Mouse (Mus musculus) forebrain, embryonic 13.5 days (tissue): ENCODE results near the gene Slc22a12. TPM values are rescaled to one million over a fixed set of nuclear protein-coding genes. Genes with fewer than 3 reads are reported as not detected.
A peak's percentile ranks its signal among the peaks of the same experiment; 100 is the strongest.

Experiments used
- ATAC-seq: fragments of 200-750 bp; cut with Nextera tagmentation; 2 replicates; pipeline ENCODE4 v1.8.0; 2017
- H3K27ac ChIP-seq: fragments of 300-500 bp; sonication (generic); 2 replicates; pipeline ENCODE4 v1.5.1; 2015; ENCODE audit warnings: inconsistent platforms, mild to moderate bottlenecking, moderate library complexity
- H3K27me3 ChIP-seq: fragments of 300-500 bp; sonication (generic); 2 replicates; pipeline ENCODE4 v1.6.1; 2015; ENCODE audit warnings: mild to moderate bottlenecking, inconsistent platforms
- H3K36me3 ChIP-seq: fragments of 300-500 bp; sonication (generic); 2 replicates; pipeline ENCODE4 v1.6.1; 2015; ENCODE audit warnings: mild to moderate bottlenecking, inconsistent platforms; ENCODE audit not compliant: poor library complexity, severe bottlenecking
- H3K4me1 ChIP-seq: fragments of 300-500 bp; sonication (generic); 2 replicates; pipeline ENCODE4 v1.6.1; 2015; ENCODE audit warnings: inconsistent platforms
- H3K4me2 ChIP-seq: fragments of 300-500 bp; sonication (generic); 2 replicates; pipeline ENCODE4 v1.6.1; 2015; ENCODE audit warnings: inconsistent platforms, mild to moderate bottlenecking, moderate library complexity
- H3K4me3 ChIP-seq: fragments of 300-500 bp; sonication (generic); 2 replicates; pipeline ENCODE4 v1.5.1; 2015; ENCODE audit warnings: mild to moderate bottlenecking, inconsistent platforms
- H3K9ac ChIP-seq: fragments of 300-500 bp; sonication (generic); 2 replicates; pipeline ENCODE4 v1.6.1; 2015; ENCODE audit warnings: mild to moderate bottlenecking, inconsistent platforms
- H3K9me3 ChIP-seq: fragments of 300-500 bp; sonication (generic); replicated peaks from 2 replicates; pipeline ENCODE4 v1.6.1; 2016; ENCODE audit warnings: inconsistent platforms
- WGBS: fragments of 180-500 bp; shearing (Covaris S2); methylation state at CpG from one replicate; pipeline ENCODE4 v1.1.7; 2015; 5-methylcytosine and 5-hydroxymethylcytosine counted together
- polyA plus RNA-seq: library from polyadenylated mRNA; unstranded; fragments of >200 nt; fragmentation: Nextera tagmentation; extraction: Ambion mirVana; gene quantifications from 2 replicates; pipeline ENCODE4 v1.2.1, GENCODE M21; 2015

Gene Slc22a12
- not detected in 2 replicates for polyA plus RNA-seq

DNA sequence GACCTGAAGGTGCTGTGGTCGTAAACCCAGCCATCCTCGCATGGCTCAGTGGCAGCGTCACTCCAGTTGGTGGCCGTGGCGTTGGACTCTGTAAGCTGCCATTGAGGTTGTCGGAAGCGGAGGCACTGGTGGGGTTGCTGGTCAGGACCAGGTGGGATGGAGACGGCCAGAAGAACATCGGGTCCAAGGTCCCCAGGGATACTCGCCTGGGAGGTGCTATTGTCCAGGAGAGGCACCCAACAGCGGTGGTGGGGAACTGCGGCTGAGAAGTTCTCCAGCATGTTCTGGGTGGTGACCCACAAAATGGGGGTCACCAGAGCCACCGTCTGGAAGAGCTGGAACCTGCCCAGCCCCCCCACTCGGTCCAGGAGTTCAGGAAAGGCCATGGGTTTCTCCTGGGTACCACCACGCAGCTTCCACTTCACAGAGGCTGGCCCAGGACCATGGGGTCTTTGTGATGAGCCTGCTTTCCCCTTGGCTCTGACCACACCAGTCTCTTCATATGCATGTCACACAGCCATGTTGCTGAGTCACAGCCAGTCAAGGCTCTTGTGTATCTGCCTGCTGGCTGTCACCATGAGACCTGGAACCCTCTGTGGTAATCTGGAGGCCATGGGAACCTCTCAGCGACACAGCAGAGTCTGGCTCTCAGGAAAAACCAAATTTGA, at the start of gene Slc22a12:
TSS of gene Slc22a12 (minus strand) at position 666 of the 668 bp plus-strand sequence.
- no peaks in the 10 kb centered on the region for H3K27me3 ChIP-seq
- no peak within 1 kb of the TSS for H3K9ac ChIP-seq
- peaks cover 5% of the 10 kb centered on the region; the same call in 1 of the 2 replicates for H3K4me1 ChIP-seq
- H3K4me2 ChIP-seq: no peak within 1 kb of the TSS
- WGBS: 91% methylated on average over 16 of the region's 16 CpGs
- no peak for ATAC-seq
- no peak within 1 kb of the TSS for H3K27ac ChIP-seq
- H3K4me3 ChIP-seq: no peak within 1 kb of the TSS
- H3K36me3 ChIP-seq: no peaks in the 10 kb centered on the region
- H3K9me3 ChIP-seq: no peaks in the 10 kb centered on the region

DNA sequence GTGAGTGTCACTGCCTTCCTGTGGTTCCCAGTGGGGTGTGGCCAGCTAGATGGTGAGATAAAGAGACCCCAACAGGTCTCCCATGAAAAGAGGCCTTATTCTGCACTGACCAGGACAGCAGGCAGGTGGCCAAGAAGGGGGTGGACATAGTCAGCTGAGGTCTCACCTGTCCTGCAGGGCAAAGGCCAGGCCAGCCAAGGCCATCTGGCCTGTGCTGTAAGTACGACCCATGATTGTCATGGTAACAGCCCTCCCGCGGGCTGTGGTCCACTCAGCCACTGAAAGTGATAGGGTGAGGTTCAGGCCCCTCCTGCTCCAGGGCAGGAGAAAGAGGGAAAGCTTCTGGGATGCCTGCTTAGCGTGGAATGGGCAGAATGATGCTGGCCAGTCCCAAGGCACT, 29.2 kb upstream of the Slc22a12 start:
- Histone ChIP-seq H3K4me3 (no peak overlapping the region), H3K9me3 (no peaks in the 10 kb centered on the region), H3K27me3 (no peaks in the 10 kb centered on the region), H3K4me1 (peaks cover 12% of the 10 kb centered on the region), H3K9ac (no peak overlapping the region), H3K4me2 (no peak overlapping the region), H3K27ac (no peak overlapping the region), H3K36me3 (no peaks in the 10 kb centered on the region)
- WGBS: 31% methylated on average over 4 of the region's 4 CpGs
- no peak for ATAC-seq

DNA sequence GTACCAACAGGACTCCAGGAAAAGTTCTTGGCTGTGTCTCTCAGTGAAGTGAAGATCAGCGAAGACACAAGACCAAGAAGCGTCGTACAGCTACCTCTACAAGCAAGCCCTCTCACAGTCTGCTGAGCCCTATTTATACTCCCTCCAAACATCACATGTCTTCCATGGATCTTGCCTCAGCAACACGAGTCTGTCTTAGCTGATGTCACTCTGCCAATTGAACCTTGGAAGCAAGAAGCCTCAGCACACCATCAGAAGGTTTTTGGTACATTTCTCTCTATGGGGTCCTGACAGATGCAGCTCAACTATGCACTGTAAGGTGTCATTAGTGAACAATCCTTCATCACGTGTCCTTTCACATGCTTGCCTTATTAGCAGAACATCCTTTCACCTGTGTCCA, 28.6 kb upstream of the Slc22a12 start:
- 92% methylated on average over 5 of the region's 5 CpGs for WGBS

DNA sequence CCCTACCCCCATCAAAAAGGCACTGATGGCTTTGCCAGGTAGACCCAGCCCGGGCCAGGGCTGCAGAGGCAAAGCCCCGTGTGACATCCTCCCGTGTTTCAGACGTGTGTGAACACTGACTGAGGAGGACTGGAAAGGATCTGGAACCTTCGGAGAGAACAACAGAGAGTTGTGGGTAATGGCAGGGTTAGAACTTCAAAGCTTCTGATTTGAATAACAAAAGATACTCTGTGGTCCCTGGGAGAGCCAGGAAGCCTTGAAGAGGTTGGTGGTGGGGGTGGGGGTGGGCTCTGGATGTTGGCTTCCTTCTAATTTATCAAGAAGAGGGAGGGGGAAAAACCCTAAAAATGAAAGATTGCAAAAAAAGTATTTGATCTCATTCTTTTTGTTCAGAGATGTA, 26.7 kb upstream of the Slc22a12 start:
- no peak overlapping the region for H3K4me3 ChIP-seq
- 15% methylated on average over 5 of the region's 5 CpGs for WGBS

More for the DNA sequence above, 28.6 kb upstream of the Slc22a12 start:
- H3K4me3 ChIP-seq: no peak overlapping the region
- no peak overlapping the region for H3K27ac ChIP-seq
- H3K9ac ChIP-seq: no peak overlapping the region
- H3K36me3 ChIP-seq: no peaks in the 10 kb centered on the region
- ATAC-seq: no peak
- peaks cover 9% of the 10 kb centered on the region for H3K4me1 ChIP-seq
- no peak overlapping the region for H3K4me2 ChIP-seq
- no peaks in the 10 kb centered on the region for H3K27me3 ChIP-seq
- H3K9me3 ChIP-seq: no peaks in the 10 kb centered on the region

DNA sequence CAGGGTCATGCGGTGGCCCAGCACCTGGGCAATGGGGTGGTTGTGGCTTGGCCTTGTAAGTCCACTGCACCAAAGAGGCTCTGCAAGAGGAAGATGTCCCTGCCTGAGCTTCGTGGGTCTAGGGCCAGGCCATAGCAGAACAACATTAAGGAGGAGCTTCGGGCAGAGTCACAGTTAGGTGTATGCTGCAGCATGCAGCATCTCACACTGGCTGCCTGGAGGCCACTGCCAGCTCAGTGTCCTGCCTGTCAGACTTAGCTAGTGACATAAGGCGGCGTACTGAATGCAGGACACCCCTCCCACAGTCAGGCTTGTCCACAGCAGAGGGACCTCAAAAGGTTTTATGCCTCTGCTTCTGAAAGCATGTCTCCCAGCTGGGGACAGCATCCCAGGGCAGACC, 26.2 kb upstream of the Slc22a12 start:
- Histone ChIP-seq H3K9ac (0 out of 2 replicates have a peak overlapping the region, but pooled peaks have one; percentile 16), H3K4me1 (peaks cover 9% of the 10 kb centered on the region), H3K27ac (no peak overlapping the region), H3K4me2 (no peak overlapping the region), H3K4me3 (no peak overlapping the region), H3K27me3 (no peaks in the 10 kb centered on the region), H3K9me3 (no peaks in the 10 kb centered on the region), H3K36me3 (no peaks in the 10 kb centered on the region)
- 80% methylated on average over 5 of the region's 5 CpGs for WGBS
- no peak for ATAC-seq

More for the DNA sequence above, 26.7 kb upstream of the Slc22a12 start:
- H3K27me3 ChIP-seq: no peaks in the 10 kb centered on the region
- no peaks in the 10 kb centered on the region for H3K36me3 ChIP-seq
- ATAC-seq: no peak
- peaks cover 9% of the 10 kb centered on the region for H3K4me1 ChIP-seq
- H3K4me2 ChIP-seq: no peak overlapping the region
- H3K27ac ChIP-seq: no peak overlapping the region
- 0 out of 2 replicates have a peak overlapping the region, but pooled peaks have one; percentile 16 for H3K9ac ChIP-seq
- no peaks in the 10 kb centered on the region for H3K9me3 ChIP-seq

DNA sequence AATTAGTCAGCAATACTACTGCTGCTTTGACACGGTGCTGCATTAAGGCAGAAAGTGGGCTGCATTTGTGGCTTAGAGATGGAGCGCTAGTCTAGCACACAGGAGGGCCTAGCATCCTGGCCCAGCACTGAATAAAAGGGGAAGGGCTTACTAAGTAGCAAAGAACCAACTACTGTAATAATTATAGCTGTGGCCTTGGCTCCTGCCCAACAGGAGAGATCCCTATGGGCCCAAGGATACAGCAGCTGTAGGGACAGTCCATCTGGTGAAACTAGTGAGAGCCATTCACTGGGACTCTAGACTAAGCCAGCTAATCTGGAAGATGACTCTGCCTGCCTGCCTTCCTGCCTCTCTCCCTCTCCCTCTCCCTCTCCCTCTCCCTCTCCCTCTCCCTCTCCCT, 23.6 kb upstream of the Slc22a12 start:
- Histone ChIP-seq H3K27ac (no peak overlapping the region), H3K9ac (no peak overlapping the region), H3K4me1 (peaks cover 9% of the 10 kb centered on the region), H3K4me2 (no peak overlapping the region), H3K36me3 (no peaks in the 10 kb centered on the region), H3K9me3 (no peaks in the 10 kb centered on the region), H3K4me3 (no peak overlapping the region), H3K27me3 (no peaks in the 10 kb centered on the region)
- WGBS: 71% methylated on average over 2 of the region's 2 CpGs
- ATAC-seq: peak; percentile 50; the same call in 1 of the 2 replicates

DNA sequence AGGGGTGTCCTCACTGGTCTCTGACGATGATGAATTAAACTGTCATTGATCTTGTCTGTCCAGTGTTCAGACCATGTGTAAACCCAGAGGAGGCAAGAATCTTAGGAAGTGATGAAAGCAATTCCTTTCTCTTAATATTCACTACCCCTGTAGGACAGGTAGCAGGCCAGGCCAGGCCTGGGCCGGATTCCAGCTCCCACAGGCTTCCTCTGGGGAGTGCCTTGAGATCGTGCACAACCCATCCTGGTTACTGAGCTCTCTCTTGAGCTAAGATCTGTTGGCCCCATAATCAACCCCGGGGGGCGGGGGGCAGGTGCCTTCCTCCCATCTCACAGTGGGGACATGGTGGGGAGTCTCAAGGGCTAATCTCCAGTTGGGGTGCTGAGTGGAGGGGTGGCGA, 22.3 kb upstream of the Slc22a12 start:
- no peak overlapping the region for H3K27ac ChIP-seq
- H3K4me1 ChIP-seq: peaks cover 9% of the 10 kb centered on the region
- WGBS: 89% methylated on average over 6 of the region's 6 CpGs
- H3K27me3 ChIP-seq: no peaks in the 10 kb centered on the region
- H3K4me3 ChIP-seq: no peak overlapping the region
- H3K36me3 ChIP-seq: no peaks in the 10 kb centered on the region
- H3K4me2 ChIP-seq: no peak overlapping the region
- no peak for ATAC-seq
- no peaks in the 10 kb centered on the region for H3K9me3 ChIP-seq
- no peak overlapping the region for H3K9ac ChIP-seq

DNA sequence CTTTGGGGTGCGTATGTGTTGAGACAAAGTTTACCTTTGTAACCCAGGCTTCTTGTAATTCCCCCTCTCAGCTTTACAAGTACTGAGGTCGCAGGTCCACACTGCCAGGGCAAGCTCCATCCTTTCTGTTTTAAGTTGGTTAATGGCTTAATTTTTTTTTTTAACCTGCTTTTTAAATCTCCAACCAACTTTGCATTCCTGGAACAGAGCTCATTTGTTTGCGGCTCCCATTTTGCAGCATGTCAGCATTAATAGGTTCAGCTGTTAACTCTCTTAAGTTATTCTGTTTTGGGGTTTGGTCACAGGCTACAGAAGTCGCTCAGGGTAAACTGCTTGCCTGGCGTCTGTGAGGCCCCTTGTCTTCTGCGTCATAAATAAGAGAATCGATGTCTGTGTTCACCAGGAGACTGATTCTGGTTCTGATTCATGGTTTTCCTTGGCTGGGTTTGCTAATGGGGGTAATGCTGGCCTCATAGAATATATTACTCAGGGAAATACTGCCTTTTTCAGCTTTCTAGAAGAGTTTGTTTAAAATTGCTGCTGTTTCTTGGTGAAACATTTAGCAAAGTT, 17.5 kb upstream of the Slc22a12 start:
- no peaks in the 10 kb centered on the region for H3K27me3 ChIP-seq
- H3K4me1 ChIP-seq: no peaks in the 10 kb centered on the region
- 75% methylated on average over 7 of the region's 7 CpGs for WGBS
- no peaks in the 10 kb centered on the region for H3K36me3 ChIP-seq
- H3K9ac ChIP-seq: no peak overlapping the region
- no peak overlapping the region for H3K4me3 ChIP-seq
- ATAC-seq: no peak
- H3K4me2 ChIP-seq: no peak overlapping the region
- H3K9me3 ChIP-seq: no peaks in the 10 kb centered on the region
- H3K27ac ChIP-seq: no peak overlapping the region

DNA sequence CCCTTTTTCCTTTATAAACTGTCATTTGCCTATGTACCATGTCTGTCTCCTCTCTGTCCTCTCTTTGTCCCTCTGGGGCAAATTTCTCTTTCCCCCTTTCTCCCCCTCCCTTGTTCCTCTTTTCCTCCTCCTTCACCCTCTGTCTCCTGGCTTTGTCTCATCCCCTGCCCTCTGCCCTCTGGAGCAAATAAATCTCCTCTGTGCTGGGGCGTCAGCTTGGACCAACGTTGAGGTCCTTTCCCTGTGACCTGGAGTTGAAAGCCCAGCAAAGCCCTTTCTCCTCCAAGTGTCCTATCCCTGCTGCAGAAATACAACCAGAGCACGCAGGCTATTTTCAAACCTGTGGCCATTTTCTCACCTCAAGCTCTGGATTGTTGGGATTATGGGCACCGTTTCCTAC, 16.7 kb upstream of the Slc22a12 start:
- H3K4me3 ChIP-seq: no peak overlapping the region
- H3K9ac ChIP-seq: no peak overlapping the region
- WGBS: 69% methylated on average over 4 of the region's 4 CpGs
- H3K4me1 ChIP-seq: no peaks in the 10 kb centered on the region
- H3K27ac ChIP-seq: no peak overlapping the region
- no peaks in the 10 kb centered on the region for H3K9me3 ChIP-seq
- no peaks in the 10 kb centered on the region for H3K36me3 ChIP-seq
- no peaks in the 10 kb centered on the region for H3K27me3 ChIP-seq
- H3K4me2 ChIP-seq: no peak overlapping the region
- ATAC-seq: no peak

DNA sequence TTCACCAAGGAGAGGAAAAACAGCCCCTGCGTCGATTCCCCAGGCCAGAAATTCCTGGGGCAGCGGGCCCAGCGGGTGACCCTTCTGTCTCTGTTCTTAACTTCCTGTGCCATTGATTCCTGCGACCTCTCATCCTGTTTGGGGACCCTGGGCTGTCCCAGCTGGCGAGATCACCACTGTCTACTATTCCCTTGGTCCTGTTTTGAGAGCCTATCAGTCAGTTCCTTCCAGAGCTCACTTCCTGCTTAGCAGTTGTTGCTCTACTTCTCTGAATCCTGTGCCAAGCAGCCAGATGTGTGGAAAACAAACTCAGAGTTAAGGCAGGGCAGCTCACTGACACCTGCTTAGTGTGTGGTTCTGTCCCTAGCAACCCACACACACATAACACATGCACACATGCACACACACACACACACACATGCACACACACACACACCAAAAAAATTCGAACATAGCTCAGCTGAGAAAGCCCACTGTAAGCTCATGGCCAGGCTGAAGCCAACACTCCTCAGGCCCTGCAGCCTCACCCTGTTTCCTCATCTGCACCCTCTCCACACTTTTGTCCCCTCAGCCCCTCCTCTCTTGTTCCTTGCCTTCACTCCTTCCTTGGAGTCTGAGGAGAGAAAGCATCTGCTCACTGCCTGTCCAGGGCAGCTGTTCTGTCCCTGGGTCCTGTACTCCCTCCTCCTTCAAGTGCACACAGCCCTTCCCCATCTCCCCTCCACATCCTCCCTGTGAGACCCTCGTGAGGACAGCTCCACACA, 11.2 kb upstream of the Slc22a12 start:
- WGBS: 45% methylated on average over 8 of the region's 8 CpGs
- no peaks in the 10 kb centered on the region for H3K36me3 ChIP-seq
- H3K27ac ChIP-seq: no peak overlapping the region
- H3K9me3 ChIP-seq: no peaks in the 10 kb centered on the region
- peaks cover 13% of the 10 kb centered on the region for H3K4me1 ChIP-seq
- no peak overlapping the region for H3K4me3 ChIP-seq
- H3K9ac ChIP-seq: no peak overlapping the region
- H3K4me2 ChIP-seq: no peak overlapping the region
- H3K27me3 ChIP-seq: no peaks in the 10 kb centered on the region
- no peak for ATAC-seq

DNA sequence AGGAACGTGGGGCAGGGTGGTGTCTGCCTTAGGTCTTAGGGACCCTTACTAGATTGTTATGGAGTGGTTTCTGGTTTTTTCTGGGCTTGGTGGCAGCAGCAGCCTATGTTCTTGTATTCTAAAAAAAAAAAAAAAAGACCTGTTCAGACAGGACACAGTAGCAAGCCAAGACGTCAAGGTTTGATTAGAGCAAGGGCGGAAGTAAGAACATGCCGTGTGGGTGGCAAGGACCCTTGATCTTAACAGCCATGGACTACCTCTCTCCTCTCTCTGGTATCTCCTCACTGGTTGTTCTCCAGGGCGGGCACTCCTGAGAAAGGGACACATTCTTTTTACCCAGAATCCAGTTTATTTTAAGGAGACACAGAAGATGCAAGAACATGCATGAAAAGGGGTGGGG, 10.3 kb upstream of the Slc22a12 start:
- 84% methylated on average over 5 of the region's 5 CpGs for WGBS
- H3K9me3 ChIP-seq: no peaks in the 10 kb centered on the region
- H3K4me3 ChIP-seq: no peak overlapping the region
- peaks cover 20% of the 10 kb centered on the region for H3K4me1 ChIP-seq
- no peak for ATAC-seq
- no peaks in the 10 kb centered on the region for H3K27me3 ChIP-seq
- H3K4me2 ChIP-seq: no peak overlapping the region
- no peak overlapping the region for H3K27ac ChIP-seq
- no peak overlapping the region for H3K9ac ChIP-seq
- H3K36me3 ChIP-seq: no peaks in the 10 kb centered on the region

DNA sequence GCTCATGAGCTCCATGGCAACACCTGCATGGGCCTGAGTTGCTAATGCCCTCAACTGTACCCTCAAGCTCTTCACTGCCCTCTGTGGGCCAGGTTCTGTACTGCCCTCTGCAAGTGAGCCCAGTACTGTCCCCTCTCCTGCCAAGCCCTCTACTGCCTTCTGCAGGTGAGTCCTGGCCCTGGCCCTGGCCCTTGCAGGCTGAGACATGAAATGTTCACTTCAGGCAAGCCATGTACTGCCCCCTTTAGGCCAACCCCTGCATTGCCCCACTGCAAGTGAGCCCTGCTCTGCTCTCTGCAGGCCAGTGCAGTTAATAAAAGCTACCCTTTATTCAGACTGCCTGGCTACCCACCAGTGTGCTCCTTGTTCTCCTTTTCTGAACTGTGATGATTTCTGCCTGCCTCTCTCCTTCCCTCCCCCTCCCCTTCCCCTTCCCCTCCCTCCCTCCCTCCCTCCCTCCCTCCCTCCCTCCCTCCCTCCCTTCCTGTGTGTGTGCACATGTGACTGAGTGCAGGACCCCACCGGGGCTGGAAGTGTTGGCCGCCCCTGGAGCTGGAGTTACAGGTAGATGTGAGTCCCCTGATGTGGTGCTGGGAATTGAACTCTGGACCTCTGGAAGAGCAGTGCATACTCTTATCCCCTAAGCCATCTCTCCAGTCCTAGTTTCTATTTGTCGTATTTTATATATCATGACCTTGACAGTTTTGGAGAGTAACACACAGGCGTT, 9.6 kb upstream of the Slc22a12 start:
- 86% methylated on average over 2 of the region's 4 CpGs for WGBS
- H3K27me3 ChIP-seq: no peaks in the 10 kb centered on the region
- peaks cover 22% of the 10 kb centered on the region for H3K4me1 ChIP-seq
- no peak overlapping the region for H3K9ac ChIP-seq
- H3K4me3 ChIP-seq: no peak overlapping the region
- no peak overlapping the region for H3K4me2 ChIP-seq
- H3K9me3 ChIP-seq: no peaks in the 10 kb centered on the region
- 0 out of 2 replicates have a peak, but pooled peaks have one; percentile 30 for ATAC-seq
- H3K27ac ChIP-seq: no peak overlapping the region
- no peaks in the 10 kb centered on the region for H3K36me3 ChIP-seq
